Mouse (Mus musculus): Measurements from ENCODE around the gene Napsa.
A peak's percentile ranks its signal among the peaks of the same experiment; 100 is the strongest.

Napsa gene

GRCm38 (mm10) chr7:44572956-44573484 lies 840 bp downstream of the Napsa start:
- no peak for DNase-seq

GRCm38 (mm10) chr7:44576333-44576844 lies 4.2 kb downstream of the Napsa start:
- DNase-seq: no peak

GRCm38 (mm10) chr7:44581637-44582036 lies 9.5 kb downstream of the Napsa start:
- no peak for DNase-seq

- DNase-seq: peak in 1 of 2 experiments; percentile 26
These were observed 10.5 kb downstream of the Napsa start for GRCm38 (mm10) chr7:44582709-44583108.

GRCm38 (mm10) chr7:44583146-44583545 lies 11.0 kb downstream of the Napsa start:
- DNase-seq: peak; percentile 64 to 76

- no peak for DNase-seq
These were observed 12.2 kb downstream of the Napsa start for GRCm38 (mm10) chr7:44584265-44584804.

- DNase-seq: no peak
These were observed 12.7 kb downstream of the Napsa start for GRCm38 (mm10) chr7:44584921-44585320.

GRCm38 (mm10) chr7:44585606-44586005 lies 13.4 kb downstream of the Napsa start:
- no peak for DNase-seq

GRCm38 (mm10) chr7:44586518-44586917 lies 14.3 kb downstream of the Napsa start:
- no peak for DNase-seq

GRCm38 (mm10) chr7:44586930-44587329 lies 14.8 kb downstream of the Napsa start:
- peak; percentile 29 to 40 for DNase-seq

- DNase-seq: no peak
These were observed 15.5 kb downstream of the Napsa start for GRCm38 (mm10) chr7:44587676-44588075.

GRCm38 (mm10) chr7:44588338-44588737 lies 16.2 kb downstream of the Napsa start:
- DNase-seq: peak in 1 of 2 experiments; percentile 35

GRCm38 (mm10) chr7:44589149-44589548 lies 17.0 kb downstream of the Napsa start:
- peak; percentile 89 to 94 for DNase-seq

- no peak for DNase-seq
These were observed 17.8 kb downstream of the Napsa start for GRCm38 (mm10) chr7:44589946-44590345.

GRCm38 (mm10) chr7:44590402-44591347 lies 18.5 kb downstream of the Napsa start, which contains the start of gene Kcnc3:
Gene Kcnc3, plus strand, starts transcription at chr7:44590664.
- peak; percentile 93 to 94 for DNase-seq

GRCm38 (mm10) chr7:44591348-44592116 lies 19.4 kb downstream of the Napsa start:
- no peak for DNase-seq

- DNase-seq: no peak
These were observed 20.9 kb downstream of the Napsa start for GRCm38 (mm10) chr7:44593051-44593450.

GRCm38 (mm10) chr7:44593775-44594174 lies 21.6 kb downstream of the Napsa start:
- DNase-seq: peak; percentile 74 to 82

GRCm38 (mm10) chr7:44594291-44594690 lies 22.1 kb downstream of the Napsa start:
- no peak for DNase-seq

GRCm38 (mm10) chr7:44595131-44595561 lies 23.0 kb downstream of the Napsa start:
- DNase-seq: no peak

- DNase-seq: no peak
These were observed 23.9 kb downstream of the Napsa start for GRCm38 (mm10) chr7:44596051-44596450.

GRCm38 (mm10) chr7:44596996-44597538 lies 24.9 kb downstream of the Napsa start:
- no peak for DNase-seq
